Mouse (Mus musculus) layer of hippocampus, adult 9-10 months (tissue): ENCODE measurements at regions not wholly inside any gene's neighbourhood (a gene's known extent, or its start where the extent isn't known, plus 50 kb on each side); places are given as distances from the start of the nearest gene placed in this dataset.

ENCODE experiments used
- DNase-seq: peaks from one replicate; pipeline ENCODE4 v3.0.0; 2022; ENCODE audit warnings: low spot score

- no peak for DNase-seq
Observed at GRCm38 (mm10) chr15:85660528-85661392, 74.0 kb upstream of the Ppara start.

DNA sequence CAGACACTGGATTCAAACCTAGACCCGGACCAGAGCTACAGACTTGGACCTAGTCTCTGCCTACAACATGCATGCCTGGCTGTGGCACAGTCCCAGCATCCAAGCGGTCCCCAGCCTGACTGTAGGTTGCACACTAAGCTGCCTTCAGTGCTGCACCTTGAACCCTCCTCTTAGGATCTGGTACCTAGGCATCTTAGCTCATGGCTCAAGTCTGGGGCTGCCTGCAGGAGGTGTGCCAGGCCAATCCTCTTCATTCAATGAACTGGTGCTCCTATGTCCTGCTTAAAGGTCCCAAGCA lies 73.4 kb upstream of the Ppara start:
- DNase-seq, result no peak

DNA sequence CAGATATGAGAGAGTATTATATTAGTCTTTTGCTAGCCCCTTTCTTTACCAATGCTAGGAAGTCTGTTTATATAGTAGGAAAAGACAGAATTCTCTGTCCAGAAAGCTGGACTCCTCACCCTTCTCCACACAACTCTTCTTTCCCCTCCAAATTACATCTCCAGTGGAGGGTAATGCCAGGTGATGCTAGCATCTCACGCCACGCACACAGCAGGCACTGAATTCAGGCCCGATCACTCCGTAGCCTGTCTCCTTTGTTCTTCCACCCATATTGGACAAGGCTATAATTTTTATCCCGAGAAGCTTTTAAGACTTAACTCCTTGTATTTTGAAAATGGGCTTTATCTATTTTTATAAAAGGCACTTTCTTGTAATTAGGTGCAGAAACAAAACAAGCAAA lies 73.0 kb upstream of the Ppara start:
- no peak for DNase-seq

- DNase-seq, result no peak
Observed at GRCm38 (mm10) chr15:85662271-85662670, 72.5 kb upstream of the Ppara start.

- DNase-seq, result no peak
Observed at GRCm38 (mm10) chr15:85662673-85663072, 72.1 kb upstream of the Ppara start.

DNA sequence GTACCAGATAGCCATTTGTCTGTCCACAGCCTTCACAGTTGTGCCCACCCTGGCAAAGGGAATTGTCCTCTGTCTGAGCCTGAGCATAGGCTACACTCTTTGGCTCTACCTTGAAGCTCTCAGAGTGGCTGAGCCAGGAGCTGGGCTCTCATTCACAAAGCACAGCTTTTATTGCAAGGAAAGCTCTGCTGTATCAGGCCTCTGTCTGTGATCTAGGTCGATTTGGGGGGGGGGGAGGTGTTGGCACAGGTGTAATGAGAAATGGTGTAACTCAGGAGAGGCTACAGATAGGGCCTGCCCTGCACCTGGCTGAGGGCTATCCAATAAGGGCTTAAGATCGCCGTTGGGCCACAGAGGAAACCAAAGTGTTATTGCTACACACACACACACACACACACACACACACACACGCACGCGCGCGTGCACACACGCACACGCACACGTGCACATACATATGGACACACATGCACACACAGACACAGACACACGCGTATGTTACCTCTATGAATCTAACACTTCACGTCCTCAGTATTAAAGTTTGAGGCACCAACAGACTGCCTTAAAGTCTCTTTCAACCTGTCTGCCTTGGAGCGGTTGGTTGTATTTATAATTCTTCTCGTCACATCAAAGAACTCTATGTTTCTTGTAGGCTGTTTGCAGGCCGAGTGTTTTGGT lies 70.9 kb upstream of the Ppara start:
- DNase-seq, result no peak

- no peak for DNase-seq
Observed at GRCm38 (mm10) chr15:85664432-85664828, 70.4 kb upstream of the Ppara start.

- no peak for DNase-seq
Observed at GRCm38 (mm10) chr15:85665181-85665821, 69.5 kb upstream of the Ppara start.

GRCm38 (mm10) chr15:85666496-85666895 lies 68.3 kb upstream of the Ppara start:
- no peak for DNase-seq

- no peak for DNase-seq
Observed at GRCm38 (mm10) chr15:85667381-85667791, 67.4 kb upstream of the Ppara start.

GRCm38 (mm10) chr15:85667906-85668590 lies 66.7 kb upstream of the Ppara start:
- no peak for DNase-seq

DNA sequence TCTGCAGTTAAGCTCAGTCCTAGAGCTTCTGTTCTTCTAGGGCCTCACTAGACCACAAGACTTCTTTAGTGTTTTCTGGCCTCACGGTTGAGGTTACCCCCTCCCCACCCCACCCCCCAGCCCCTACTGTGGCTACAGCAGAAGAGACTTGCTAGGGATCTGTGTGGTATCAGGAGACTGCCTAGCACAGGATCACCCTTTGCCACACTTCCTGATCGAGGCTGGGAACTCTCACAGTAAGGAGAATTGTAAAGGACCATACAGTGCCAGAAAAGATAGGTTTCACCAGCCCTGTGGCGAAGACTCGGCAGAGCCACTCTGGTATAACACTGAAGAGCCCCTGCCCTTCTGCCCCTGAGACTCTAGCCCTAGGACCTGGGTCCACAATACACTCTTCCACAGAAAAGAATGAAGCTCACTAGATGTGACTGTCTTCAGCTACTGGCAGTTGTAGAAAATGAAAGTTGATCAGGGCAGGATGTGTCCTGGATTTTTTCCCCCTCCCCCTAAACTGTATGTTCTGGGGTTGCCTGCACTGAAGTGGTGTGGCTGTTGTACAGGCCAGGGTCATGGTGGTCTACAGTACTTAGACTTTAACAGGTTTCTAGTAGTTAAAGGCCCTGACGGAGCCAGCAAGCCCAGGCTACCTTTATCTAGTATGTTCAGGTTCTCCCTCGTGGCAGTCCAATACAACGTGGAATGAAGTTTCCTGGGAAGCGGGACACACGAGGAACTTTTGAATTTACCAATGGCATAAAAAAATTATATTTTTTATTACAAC lies 65.7 kb upstream of the Ppara start:
- no peak for DNase-seq

GRCm38 (mm10) chr15:85669652-85670175 lies 65.1 kb upstream of the Ppara start:
- no peak for DNase-seq

- DNase-seq, result no peak
Observed at GRCm38 (mm10) chr15:85670176-85670788, 64.5 kb upstream of the Ppara start.

GRCm38 (mm10) chr15:85670789-85671700 lies 63.7 kb upstream of the Ppara start:
- DNase-seq, result no peak

GRCm38 (mm10) chr15:85671701-85672191 lies 63.0 kb upstream of the Ppara start:
- no peak for DNase-seq

DNA sequence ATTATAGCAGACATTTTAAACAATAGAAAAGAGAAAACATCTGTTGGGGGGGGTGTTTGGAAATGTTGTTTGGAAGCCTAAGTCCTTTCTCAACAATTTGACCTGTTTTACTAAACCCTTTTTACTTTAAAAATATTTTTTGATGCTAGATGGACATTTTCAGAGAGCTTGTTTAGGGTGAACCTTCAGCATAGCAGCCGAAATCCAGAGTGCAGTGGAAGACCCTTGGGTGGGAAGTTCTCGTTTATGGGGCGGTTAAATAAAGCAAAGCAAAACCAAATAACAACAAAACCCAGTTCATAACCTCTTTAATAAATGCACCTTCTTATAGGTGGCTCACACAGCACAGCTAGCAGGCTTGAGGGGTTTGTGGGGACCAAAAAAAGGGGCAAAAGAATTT lies 62.4 kb upstream of the Ppara start:
- DNase-seq, result no peak

DNA sequence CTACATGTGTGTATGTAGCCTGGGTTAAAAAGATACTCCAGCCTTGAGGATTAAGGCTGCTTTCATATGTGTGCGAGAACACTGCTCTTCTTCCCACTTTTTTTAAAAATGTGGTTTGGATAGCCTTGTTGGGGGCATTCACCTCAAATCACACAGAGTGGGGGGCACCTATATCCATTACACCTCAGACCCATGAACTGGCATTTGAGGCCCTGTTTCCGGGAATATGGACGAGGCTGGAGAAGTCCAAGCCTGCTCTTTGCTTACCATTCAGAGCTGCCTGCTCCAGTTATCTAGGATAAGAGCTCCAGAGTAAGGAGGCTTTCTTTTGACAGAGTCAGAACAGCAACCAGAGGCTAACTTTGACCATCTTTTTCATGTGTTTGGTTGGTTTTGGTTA lies 61.9 kb upstream of the Ppara start:
- DNase-seq, result no peak

DNA sequence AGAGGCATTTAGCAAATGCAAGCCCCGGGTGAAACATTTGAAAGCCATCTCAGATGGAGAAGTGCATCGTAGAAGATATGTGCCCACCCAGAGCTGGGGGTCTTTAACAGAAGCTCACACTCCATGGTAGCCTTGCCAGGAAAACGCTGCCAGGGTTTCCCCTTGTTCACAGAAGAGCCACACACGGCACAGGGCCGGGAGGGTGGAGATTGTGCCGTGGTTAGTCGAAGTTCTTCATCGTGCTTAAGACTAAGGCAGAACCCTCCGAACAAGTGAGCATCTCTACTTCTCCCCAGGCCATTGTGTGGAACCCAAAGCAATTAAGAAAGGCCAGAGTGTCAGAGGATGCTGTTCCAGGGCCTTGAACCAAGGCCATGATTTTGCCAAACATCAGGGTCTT lies 61.3 kb upstream of the Ppara start:
- DNase-seq, result no peak
